Mouse (Mus musculus) erythroblast, embryonic 14.5 days (primary cell): ENCODE data around the gene Sox5.

Source experiments
- GATA1 ChIP-seq: IDR thresholded peaks from 2 replicates; pipeline ENCODE4 v1.6.1; 2012; ENCODE audit warnings: low read length, inconsistent platforms, mixed read lengths
- TAL1 ChIP-seq: IDR thresholded peaks from 3 replicates; pipeline ENCODE4 v1.6.1; 2012; ENCODE audit warnings: low read length, inconsistent platforms, mixed read lengths

GRCm38 (mm10) chr6:144782866-144783265, 1.1 kb upstream of the Sox5 start:
- no peak for TF ChIP-seq GATA1
- TF ChIP-seq TAL1: no peak
